Mouse (Mus musculus): Measurements from ENCODE around the gene Nipal3. TPM values are rescaled to one million over a fixed set of nuclear protein-coding genes. Genes with fewer than 3 reads are reported as not detected.

The Nipal3 gene
- 2.5 and 2.9 TPM in 2 replicates for polyA plus RNA-seq (2015; fragmentation: Nextera tagmentation; extraction: Ambion mirVana)

DNA sequence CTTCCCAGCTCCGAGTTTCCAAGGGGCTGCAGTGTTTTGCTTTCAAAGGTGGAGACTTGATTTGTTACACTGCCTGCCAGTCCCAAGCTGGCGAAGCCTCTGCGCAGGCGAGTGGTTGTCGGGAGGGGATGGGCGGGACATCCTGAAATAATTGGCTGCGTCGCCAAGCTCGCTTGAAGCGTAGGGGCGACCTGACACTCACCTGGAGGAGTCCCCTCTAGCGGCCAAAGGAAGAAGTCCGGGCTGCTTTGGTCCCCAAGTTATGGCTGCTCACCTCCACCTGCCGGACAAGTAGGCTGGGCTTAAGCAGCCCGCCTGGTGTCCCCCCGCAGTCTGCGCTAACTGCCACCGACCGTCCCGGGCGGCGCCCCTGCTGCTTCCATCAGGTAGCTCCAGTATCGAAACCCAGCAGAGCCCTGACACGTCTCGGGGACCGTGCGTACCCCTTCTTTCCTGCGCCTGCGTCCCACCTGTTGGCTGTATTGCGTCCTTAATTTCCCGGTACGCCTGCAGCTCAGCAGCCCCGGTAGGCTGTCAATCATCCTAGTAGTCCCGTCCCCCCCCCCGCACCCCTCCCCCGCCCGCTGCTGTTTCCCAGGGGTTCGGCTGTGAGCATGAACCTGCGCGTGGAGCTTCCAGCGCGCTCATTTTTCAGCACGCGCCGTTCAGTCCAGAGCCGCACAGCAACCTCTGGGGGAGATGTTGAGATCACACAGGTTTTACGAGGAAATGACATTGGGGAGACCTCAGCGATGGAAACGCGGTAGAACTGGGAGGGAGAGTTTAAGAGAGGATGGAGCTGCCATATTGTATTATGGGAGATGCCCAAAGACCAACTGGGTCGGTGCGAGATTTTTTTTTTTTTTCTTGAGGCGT, at the start of gene Nipal3, which contains the start of gene Stpg1:
Nipal3 (minus strand) TSS at position 518 of the 876 bp plus-strand sequence.
Stpg1 (plus strand) TSS at position 270 of the 876 bp plus-strand sequence.
- Histone ChIP-seq H3K27me3 (no peaks in the 10 kb centered on the region), H3K9me3 (replicated peaks) (no peaks in the 10 kb centered on the region), H3K9ac (peak within 1 kb of the TSS; percentile 53), H3K4me3 (replicated peaks) (peak within 1 kb of the TSS; percentile 76), H3K4me2 (replicated peaks) (peak within 1 kb of the TSS; percentile 97), H3K27ac (replicated peaks) (peak within 1 kb of the TSS; percentile 68), H3K36me3 (no peaks in the 10 kb centered on the region), H3K4me1 (peaks cover 12% of the 10 kb centered on the region; the same call in 1 of the 2 replicates)
- ATAC-seq (ENCODE audit: insufficient number of reproducible peaks, low FRiP score, low TSS enrichment, low read depth), result peak; percentile 94
- under 1% methylated on average over 53 of the region's 53 CpGs for WGBS

DNA sequence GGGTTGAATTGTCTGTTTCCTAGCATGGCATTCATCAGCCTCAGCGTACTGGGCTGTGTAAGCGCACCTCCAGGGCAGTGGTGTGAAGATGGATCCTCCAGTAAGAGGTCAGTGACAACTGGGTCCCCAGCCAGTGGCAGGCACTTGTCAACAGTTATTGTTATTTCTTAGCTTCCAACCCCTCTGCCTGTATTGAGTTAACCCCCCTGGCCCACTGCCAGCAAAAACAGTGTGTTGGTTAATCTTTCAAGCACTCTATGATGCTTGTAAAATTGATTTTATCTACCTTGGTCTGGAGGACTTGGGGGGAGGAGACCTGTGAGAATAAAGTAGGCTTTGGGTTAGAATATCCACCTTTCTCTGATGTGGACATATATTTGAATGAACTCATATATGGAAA, 49.4 kb upstream of the Nipal3 start:
- Histone ChIP-seq H3K27ac (replicated peaks) (no peak overlapping the region), H3K36me3 (no peaks in the 10 kb centered on the region), H3K9me3 (replicated peaks) (no peaks in the 10 kb centered on the region), H3K4me3 (replicated peaks) (no peak overlapping the region), H3K9ac (no peak overlapping the region), H3K27me3 (no peaks in the 10 kb centered on the region), H3K4me2 (replicated peaks) (no peak overlapping the region), H3K4me1 (peaks cover 53% of the 10 kb centered on the region)
- 51% methylated on average over 2 of the region's 2 CpGs for WGBS
- no peak for ATAC-seq (ENCODE audit: insufficient number of reproducible peaks, low FRiP score, low TSS enrichment, low read depth)

DNA sequence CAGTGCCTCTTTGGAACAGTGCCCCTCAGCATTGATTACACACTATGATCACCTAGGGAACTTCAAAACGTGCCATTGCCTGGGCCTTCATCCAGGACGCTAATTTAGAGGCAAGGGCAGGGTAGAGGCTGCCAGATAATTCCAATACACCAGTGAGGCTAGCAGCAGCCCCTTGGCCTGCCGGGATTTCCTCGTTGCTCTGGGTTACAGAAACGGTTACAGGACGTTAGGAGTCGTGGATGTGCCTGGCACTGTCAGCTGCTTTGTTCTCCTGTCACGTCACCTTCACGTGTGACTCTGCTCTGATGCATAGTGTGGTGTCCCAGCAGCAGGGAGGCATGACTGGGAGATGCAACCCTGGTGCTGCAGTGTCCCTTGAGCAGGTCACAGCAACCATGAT, 45.2 kb upstream of the Nipal3 start:
- H3K4me2 ChIP-seq (replicated peaks), result no peak overlapping the region
- WGBS, result 71% methylated on average over 9 of the region's 9 CpGs
- H3K9ac ChIP-seq, result no peak overlapping the region
- ATAC-seq (ENCODE audit: insufficient number of reproducible peaks, low FRiP score, low TSS enrichment, low read depth), result no peak
- H3K4me1 ChIP-seq, result peaks cover 15% of the 10 kb centered on the region
- H3K9me3 ChIP-seq (replicated peaks), result no peaks in the 10 kb centered on the region
- no peaks in the 10 kb centered on the region for H3K36me3 ChIP-seq
- H3K27ac ChIP-seq (replicated peaks), result no peak overlapping the region
- H3K4me3 ChIP-seq (replicated peaks), result no peak overlapping the region
- H3K27me3 ChIP-seq, result no peaks in the 10 kb centered on the region

DNA sequence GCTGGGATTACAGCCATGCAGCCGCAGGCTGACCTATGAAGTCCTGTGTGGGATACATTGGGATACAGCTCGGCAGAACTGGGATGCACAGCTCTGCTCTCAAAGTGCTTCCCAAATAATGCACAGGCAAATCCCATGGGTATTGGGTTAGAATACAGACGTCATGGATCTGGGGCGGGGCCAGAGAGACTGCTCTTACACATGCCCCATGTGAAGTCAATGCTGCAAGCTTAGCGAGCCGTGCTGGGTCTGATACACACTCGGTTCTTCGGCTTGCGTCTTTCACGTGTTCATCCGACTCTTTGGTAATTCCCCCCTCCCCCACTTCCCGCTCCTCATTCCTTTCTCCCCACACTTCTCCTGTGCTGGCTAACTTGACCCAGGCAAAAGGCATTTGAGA, 44.2 kb upstream of the Nipal3 start:
- Histone ChIP-seq H3K9ac (no peak overlapping the region), H3K4me2 (replicated peaks) (no peak overlapping the region), H3K36me3 (no peaks in the 10 kb centered on the region), H3K27me3 (no peaks in the 10 kb centered on the region), H3K4me1 (peaks cover 5% of the 10 kb centered on the region), H3K9me3 (replicated peaks) (no peaks in the 10 kb centered on the region), H3K4me3 (replicated peaks) (no peak overlapping the region), H3K27ac (replicated peaks) (no peak overlapping the region)
- ATAC-seq (ENCODE audit: insufficient number of reproducible peaks, low FRiP score, low TSS enrichment, low read depth), result no peak
- 80% methylated on average over 12 of the region's 12 CpGs for WGBS

DNA sequence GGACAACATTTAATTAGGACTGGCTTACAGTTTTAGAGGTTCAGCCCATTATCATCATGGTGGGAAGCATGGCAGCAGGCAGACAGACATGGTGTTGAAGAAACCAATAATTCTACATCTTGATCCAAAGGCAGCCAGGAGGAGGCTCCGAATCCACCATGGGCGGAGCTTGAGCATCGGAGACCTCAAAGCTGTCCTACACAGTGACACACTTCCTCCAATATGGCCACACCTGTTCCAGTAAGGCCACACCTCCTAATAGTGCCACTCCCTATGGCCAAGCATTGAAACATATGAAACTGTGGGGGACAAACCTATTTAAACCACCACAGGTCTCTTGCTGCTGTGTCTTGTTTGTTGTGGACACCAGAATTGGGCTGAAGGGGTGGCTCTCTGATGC, 40.2 kb upstream of the Nipal3 start:
- Histone ChIP-seq H3K27ac (replicated peaks) (no peak overlapping the region), H3K9ac (no peak overlapping the region), H3K4me2 (replicated peaks) (no peak overlapping the region), H3K9me3 (replicated peaks) (no peaks in the 10 kb centered on the region), H3K36me3 (no peaks in the 10 kb centered on the region), H3K4me1 (no peaks in the 10 kb centered on the region), H3K27me3 (no peaks in the 10 kb centered on the region), H3K4me3 (replicated peaks) (no peak overlapping the region)
- 94% methylated on average over 3 of the region's 3 CpGs for WGBS
- no peak for ATAC-seq (ENCODE audit: insufficient number of reproducible peaks, low FRiP score, low TSS enrichment, low read depth)

DNA sequence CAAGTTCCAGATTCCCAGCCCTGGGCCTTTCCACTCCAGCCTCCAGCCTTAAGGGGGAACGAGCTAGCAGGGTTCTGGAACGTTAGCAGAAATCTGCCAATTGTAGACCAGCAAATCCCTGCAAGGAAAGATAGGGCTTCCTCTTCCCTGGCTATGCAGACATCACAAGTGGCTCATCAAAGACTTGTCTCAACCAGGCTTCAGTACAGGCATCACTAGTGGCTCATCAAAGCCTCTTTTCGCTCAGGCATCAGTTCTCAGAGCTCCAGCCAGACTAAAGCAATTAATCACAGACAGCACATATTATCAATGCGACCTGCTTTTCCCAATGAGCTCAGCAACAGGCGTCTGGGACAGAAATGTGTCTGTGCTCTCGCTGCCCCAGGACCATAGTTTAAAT, 38.2 kb upstream of the Nipal3 start:
- Histone ChIP-seq H3K9me3 (replicated peaks) (no peaks in the 10 kb centered on the region), H3K4me2 (replicated peaks) (no peak overlapping the region), H3K36me3 (no peaks in the 10 kb centered on the region), H3K9ac (no peak overlapping the region), H3K27me3 (no peaks in the 10 kb centered on the region), H3K4me3 (replicated peaks) (no peak overlapping the region), H3K27ac (replicated peaks) (no peak overlapping the region), H3K4me1 (no peaks in the 10 kb centered on the region)
- ATAC-seq (ENCODE audit: insufficient number of reproducible peaks, low FRiP score, low TSS enrichment, low read depth), result no peak
- 67% methylated on average over 6 of the region's 6 CpGs for WGBS

DNA sequence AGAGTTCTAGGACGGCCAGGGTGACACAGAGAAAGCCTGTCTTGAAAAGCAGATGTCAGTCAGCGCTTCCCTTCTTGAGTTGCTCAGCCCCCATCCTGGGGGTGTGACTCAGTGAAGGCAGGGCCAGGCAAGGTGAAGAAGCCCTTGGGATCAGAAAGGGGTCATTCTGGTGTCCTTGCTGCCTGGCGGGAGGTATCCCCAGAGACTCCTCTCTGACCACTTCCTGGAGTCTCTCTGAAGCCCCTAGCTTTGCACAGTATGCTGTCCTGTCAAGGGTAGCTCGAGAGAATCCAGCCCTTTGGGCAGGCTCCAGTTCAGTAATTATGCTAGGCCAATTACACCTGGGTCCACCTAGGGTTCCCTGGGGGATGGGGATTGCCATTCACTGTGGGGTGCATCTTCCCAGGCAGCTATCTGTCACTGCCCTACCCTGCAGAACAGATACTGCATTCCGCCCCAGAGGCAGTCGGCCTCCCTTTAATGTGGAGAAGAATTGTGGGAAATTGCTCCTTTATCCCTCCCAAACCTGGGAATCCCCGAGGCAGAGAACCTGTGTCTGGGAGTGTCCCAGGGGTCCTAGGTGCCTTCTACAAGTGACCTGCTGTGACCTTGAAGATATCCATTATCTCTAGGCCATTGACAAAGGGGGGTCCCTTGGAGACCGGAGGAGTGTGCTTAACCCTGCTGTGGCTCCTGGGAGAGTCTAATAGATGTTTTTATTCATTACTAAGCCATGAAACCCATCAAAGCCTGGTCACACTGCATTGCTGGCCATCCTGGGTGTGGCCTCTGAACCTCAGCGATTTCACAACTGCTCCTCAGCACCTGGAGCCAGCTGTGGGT, 37.2 kb upstream of the Nipal3 start:
- no peaks in the 10 kb centered on the region for H3K4me1 ChIP-seq
- no peak overlapping the region for H3K4me3 ChIP-seq (replicated peaks)
- no peak overlapping the region for H3K4me2 ChIP-seq (replicated peaks)
- no peaks in the 10 kb centered on the region for H3K36me3 ChIP-seq
- no peaks in the 10 kb centered on the region for H3K9me3 ChIP-seq (replicated peaks)
- no peak overlapping the region for H3K27ac ChIP-seq (replicated peaks)
- H3K27me3 ChIP-seq, result no peaks in the 10 kb centered on the region
- WGBS, result 45% methylated on average over 9 of the region's 9 CpGs
- H3K9ac ChIP-seq, result no peak overlapping the region
- no peak for ATAC-seq (ENCODE audit: insufficient number of reproducible peaks, low FRiP score, low TSS enrichment, low read depth)

DNA sequence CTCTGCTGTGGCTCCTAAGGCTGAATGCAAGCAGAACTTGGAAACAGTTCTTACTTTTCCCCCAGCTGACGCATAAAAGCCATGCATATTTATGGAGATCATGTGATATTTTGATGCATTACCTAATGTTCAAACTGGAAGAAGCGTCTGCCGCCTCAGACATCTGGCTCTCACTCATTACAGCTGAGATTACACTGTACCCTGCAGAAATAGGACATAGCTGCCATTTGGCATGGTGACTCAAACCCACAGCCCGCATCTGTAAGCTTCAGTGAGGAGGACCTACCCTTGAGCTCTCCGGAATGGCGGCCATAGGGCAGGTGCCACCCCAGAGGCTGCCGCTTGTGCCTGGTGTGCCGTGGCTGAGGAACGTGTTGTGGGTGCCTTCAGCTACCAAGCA, 36.4 kb upstream of the Nipal3 start:
- H3K4me1 ChIP-seq, result peaks cover 4% of the 10 kb centered on the region
- no peak overlapping the region for H3K9ac ChIP-seq
- H3K4me3 ChIP-seq (replicated peaks), result no peak overlapping the region
- H3K27ac ChIP-seq (replicated peaks), result no peak overlapping the region
- no peak for ATAC-seq (ENCODE audit: insufficient number of reproducible peaks, low FRiP score, low TSS enrichment, low read depth)
- no peaks in the 10 kb centered on the region for H3K36me3 ChIP-seq
- no peak overlapping the region for H3K4me2 ChIP-seq (replicated peaks)
- H3K9me3 ChIP-seq (replicated peaks), result no peaks in the 10 kb centered on the region
- 68% methylated on average over 9 of the region's 9 CpGs for WGBS
- no peaks in the 10 kb centered on the region for H3K27me3 ChIP-seq

DNA sequence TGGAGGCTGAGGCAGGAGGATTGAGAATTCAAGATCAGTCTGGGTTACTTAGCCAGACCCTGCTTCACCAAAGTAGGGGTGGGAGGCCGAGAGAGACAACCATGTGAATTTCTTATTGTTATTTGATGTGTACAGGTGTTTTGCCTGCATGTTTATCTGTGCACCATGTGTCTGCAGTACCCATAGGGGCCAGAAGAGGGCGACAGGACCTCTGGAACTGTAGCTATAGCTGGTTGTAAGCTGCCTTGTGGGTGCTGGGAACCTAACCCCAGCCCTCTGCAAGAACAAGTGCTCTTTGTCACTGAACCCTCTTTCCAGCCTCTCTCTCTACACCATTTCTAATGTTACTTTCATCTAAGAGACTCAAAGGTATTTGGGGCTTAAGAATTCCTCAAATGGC, 35.4 kb upstream of the Nipal3 start:
- WGBS, result 57% methylated on average over 2 of the region's 2 CpGs
- Histone ChIP-seq H3K27me3 (peaks cover 5% of the 10 kb centered on the region), H3K36me3 (no peaks in the 10 kb centered on the region), H3K9me3 (replicated peaks) (no peaks in the 10 kb centered on the region), H3K4me2 (replicated peaks) (no peak overlapping the region), H3K4me3 (replicated peaks) (no peak overlapping the region), H3K27ac (replicated peaks) (no peak overlapping the region), H3K4me1 (peaks cover 12% of the 10 kb centered on the region), H3K9ac (no peak overlapping the region)
- ATAC-seq (ENCODE audit: insufficient number of reproducible peaks, low FRiP score, low TSS enrichment, low read depth), result no peak

DNA sequence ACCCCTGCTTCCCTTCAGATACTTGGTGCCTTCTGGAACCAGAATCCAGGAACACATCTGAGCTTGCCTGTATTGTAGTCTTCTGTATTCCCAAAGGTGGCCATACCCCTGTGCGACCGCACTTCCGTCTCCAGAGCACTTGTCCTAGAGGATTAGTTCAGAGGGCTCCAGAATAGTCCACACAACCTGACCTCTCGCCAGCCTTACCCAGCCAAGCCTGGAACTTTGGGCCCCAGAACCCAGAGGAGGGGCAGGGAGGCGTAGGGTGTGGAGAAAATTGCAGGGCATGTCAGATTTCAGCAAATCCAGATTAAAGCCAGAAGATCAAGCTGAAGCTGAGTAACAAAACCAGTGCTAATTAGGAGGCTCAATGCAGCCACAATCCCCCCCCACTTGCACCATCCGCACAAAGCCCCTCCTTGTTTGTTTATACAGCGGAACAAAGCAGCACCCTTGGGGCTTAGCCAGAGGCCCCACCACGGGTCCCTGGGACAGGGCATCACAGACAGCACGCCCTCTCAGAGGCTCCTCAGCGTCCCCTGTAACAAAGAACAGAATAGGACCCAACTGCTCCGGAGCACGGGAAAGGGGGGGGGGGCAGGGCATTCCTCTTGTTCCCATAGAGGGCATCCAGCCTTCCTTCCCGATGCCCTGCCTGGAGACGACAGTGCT, 31.3 kb upstream of the Nipal3 start:
- Histone ChIP-seq H3K27ac (replicated peaks) (no peak overlapping the region), H3K27me3 (peaks cover 8% of the 10 kb centered on the region), H3K9me3 (replicated peaks) (no peaks in the 10 kb centered on the region), H3K36me3 (no peaks in the 10 kb centered on the region), H3K4me2 (replicated peaks) (no peak overlapping the region), H3K4me3 (replicated peaks) (no peak overlapping the region), H3K9ac (no peak overlapping the region), H3K4me1 (peaks cover 14% of the 10 kb centered on the region)
- 16% methylated on average over 14 of the region's 14 CpGs for WGBS
- ATAC-seq (ENCODE audit: insufficient number of reproducible peaks, low FRiP score, low TSS enrichment, low read depth), result peak; percentile 30; the same call in 1 of the 2 replicates

DNA sequence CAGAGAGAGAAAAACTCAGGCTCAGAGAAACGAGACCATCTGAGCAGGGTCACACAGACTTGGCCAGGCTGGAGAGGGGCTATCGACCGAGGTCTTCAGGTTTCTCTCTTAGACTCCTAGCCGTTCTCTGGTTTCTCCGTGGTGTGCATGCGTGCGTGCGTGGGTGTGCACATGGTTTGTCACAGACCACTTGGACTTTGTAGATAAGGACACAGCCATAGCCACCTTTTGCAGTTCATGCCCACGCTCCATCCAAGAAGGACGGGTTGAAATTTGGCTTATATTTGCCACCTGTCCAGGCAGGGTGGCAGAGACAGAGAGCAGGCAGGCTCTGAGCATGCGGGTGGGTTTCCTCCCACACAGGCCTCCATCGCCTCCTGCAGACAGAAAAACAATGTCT, 30.2 kb upstream of the Nipal3 start:
- H3K4me2 ChIP-seq (replicated peaks), result no peak overlapping the region
- WGBS, result 68% methylated on average over 12 of the region's 12 CpGs
- no peaks in the 10 kb centered on the region for H3K9me3 ChIP-seq (replicated peaks)
- peaks cover 8% of the 10 kb centered on the region for H3K27me3 ChIP-seq
- H3K27ac ChIP-seq (replicated peaks), result no peak overlapping the region
- no peak overlapping the region for H3K4me3 ChIP-seq (replicated peaks)
- no peak for ATAC-seq (ENCODE audit: insufficient number of reproducible peaks, low FRiP score, low TSS enrichment, low read depth)
- no peak overlapping the region for H3K9ac ChIP-seq
- H3K36me3 ChIP-seq, result no peaks in the 10 kb centered on the region
- H3K4me1 ChIP-seq, result peaks cover 14% of the 10 kb centered on the region

All from embryonic facial prominence, embryonic 15.5 days (tissue).